Mouse (Mus musculus): ENCODE measurements around the gene Bscl2.

DNA sequence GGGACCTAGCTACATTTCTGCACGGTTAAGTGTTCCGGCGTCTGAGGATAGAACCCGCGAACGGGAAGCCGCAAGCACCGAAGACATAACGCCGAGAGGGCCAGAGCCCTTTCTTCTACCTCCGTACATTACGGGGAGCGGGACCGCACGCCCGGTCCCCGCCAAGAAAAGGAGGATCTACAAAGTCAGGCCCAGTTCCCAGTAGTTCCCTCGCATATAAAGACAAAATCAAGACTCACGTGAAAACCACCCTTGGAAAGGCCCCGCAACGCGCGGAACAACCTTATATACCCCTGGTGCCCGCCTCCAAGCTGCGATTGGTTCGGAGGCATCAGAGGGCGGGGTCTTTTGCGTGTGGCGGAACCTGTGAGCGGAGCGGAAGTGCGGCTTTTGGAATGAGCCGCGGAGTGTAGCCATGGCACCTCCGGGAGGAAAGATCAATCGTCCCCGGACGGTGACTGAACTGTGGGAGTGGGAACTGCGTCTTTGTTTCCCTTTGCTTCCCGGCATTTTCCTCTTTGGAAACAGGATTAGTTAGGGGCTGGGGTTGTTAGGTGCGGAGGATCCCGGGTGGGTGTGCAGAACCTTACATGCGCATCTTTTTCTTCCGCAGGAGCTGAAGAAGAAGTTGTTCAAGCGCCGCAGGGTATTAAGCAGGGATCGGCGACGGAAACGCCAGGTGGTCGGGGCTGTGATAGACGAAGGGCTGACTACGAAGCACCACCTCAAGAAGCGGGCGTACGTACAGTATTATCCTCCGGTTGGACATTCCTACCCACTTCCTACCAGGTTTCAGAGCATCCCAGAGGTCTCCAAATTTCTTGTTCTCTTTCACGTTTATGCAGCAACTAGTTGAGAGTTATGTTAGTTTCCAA lies 51.5 kb downstream of the Bscl2 start, which contains the start of the genes 1810009A15Rik and Gm49416:
- TF ChIP-seq CTCF (IDR thresholded peaks at IDR 0.05; ENCODE audit: low read depth, low read length) (no peak), POLR2A (IDR thresholded peaks at IDR 0.05; ENCODE audit: extremely low read depth, insufficient read depth, low read length) (peak; percentile 63; the same call in 1 of the 2 replicates)

Measured in liver, adult 2 months (tissue).